Mouse (Mus musculus) testis, adult 2 months (tissue): Measurements from ENCODE around the gene Rprd1b.

Source experiments
- CTCF ChIP-seq: fragments of 200-500 bp; IDR thresholded peaks from 2 replicates; pipeline ENCODE4 v1.5.1; 2012; ENCODE audit warnings: low read depth, mild to moderate bottlenecking, inconsistent platforms, low read length, moderate library complexity; ENCODE audit not compliant: control insufficient read depth, insufficient read depth, insufficient replicate concordance
- POLR2A ChIP-seq: fragments of 200-500 bp; IDR thresholded peaks from 2 replicates; pipeline ENCODE4 v1.6.1; 2012; ENCODE audit warnings: low read depth, mild to moderate bottlenecking, inconsistent platforms, low read length, moderate library complexity; ENCODE audit not compliant: control insufficient read depth

GRCm38 (mm10) chr2:158067260-158067824, 39.0 kb downstream of the Rprd1b start:
- no peak for TF ChIP-seq POLR2A
- no peak for TF ChIP-seq CTCF
